Mouse (Mus musculus): ENCODE results near the gene Nhp2. TPM values are rescaled to one million over a fixed set of nuclear protein-coding genes. Genes with fewer than 3 reads are reported as not detected.
A peak's percentile ranks its signal among the peaks of the same experiment; 100 is the strongest.

Gene Nhp2
- polyA plus RNA-seq, 1 experiment from 2014 or later, result 279 TPM

GRCm38 (mm10) chr11:51645293-51645692, 25.8 kb downstream of the Nhp2 start:
- Histone ChIP-seq H3K9me3 (no peaks in the 10 kb centered on the region), H3K36me3 (replicated peaks) (peaks cover 43% of the 10 kb centered on the region), H3K4me3 (0 out of 2 replicates have a peak overlapping the region, but pooled peaks have one; percentile 1), H3K4me1 (peaks cover 55% of the 10 kb centered on the region), H3K27ac (peak overlapping the region; percentile 87), H3K27me3 (ENCODE audit: poor library complexity, severe bottlenecking) (peaks cover 27% of the 10 kb centered on the region)
- 93% methylated on average over 13 of the region's 13 CpGs for WGBS
- DNase-seq (ENCODE audit: extremely low spot score, low spot score), result no peak

- Histone ChIP-seq H3K27me3 (ENCODE audit: poor library complexity, severe bottlenecking) (peaks cover 36% of the 10 kb centered on the region), H3K36me3 (replicated peaks) (peaks cover 43% of the 10 kb centered on the region), H3K27ac (peak overlapping the region; percentile 87; the same call in 1 of the 2 replicates), H3K4me1 (peaks cover 65% of the 10 kb centered on the region), H3K9me3 (no peaks in the 10 kb centered on the region), H3K4me3 (no peak overlapping the region)
- 79% methylated on average over 7 of the region's 7 CpGs for WGBS
- no peak for DNase-seq (ENCODE audit: extremely low spot score, low spot score)
Measured at GRCm38 (mm10) chr11:51646245-51646644, 26.7 kb downstream of the Nhp2 start.

DNA sequence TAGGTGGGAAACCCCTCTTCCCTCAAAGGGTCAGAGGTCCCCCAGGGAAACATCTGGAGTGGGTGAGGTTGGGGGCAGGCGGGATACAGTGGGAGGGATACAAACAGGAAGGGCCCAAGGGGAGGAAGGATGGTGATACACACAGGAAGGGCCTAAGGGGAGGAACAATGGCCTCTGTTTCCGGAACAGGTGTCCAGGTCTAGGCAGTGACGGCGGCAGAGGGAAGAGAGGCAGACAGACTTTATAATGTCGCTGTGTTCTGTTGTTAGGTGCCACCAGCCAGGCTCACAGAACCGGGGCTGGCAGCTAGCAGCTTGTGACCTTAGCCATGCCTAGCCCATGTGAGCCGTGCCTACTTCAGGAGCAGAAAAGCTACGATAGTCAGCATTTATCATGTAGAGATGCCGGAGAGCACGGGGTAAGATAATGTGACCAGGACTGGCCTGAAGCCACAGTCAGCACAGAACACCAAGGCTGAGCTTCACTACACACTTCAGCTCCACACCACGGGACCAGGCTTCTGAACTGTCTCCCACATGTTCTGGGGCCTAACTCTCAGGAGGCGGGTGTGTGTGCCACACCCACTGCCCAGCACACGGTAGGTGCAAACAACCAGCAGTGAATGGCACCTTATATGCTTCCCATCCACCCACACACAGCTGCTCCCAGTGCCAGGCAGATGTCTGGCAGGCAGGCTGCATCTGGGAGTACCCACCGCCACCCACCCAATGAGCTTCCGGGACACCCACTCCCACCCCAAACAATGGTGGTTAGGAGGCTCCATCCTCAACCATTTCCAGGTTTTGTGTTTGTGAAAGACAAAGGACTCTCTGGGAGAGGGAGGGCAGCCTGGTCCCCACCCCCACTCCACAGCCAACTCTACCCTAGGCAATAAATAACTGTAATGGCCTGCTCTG, 27.5 kb downstream of the Nhp2 start:
- no peak for DNase-seq (ENCODE audit: extremely low spot score, low spot score)
- WGBS, result 81% methylated on average over 15 of the region's 15 CpGs

GRCm38 (mm10) chr11:51648566-51648965, 29.0 kb downstream of the Nhp2 start:
- Histone ChIP-seq H3K36me3 (replicated peaks) (peaks cover 24% of the 10 kb centered on the region), H3K27me3 (ENCODE audit: poor library complexity, severe bottlenecking) (peaks cover 41% of the 10 kb centered on the region), H3K4me1 (peaks cover 64% of the 10 kb centered on the region), H3K4me3 (peak overlapping the region; percentile 78), H3K27ac (peak overlapping the region; percentile 87), H3K9me3 (no peaks in the 10 kb centered on the region)
- WGBS, result 26% methylated on average over 3 of the region's 3 CpGs
- DNase-seq (ENCODE audit: extremely low spot score, low spot score), result peak; percentile 76

More for the DNA sequence above, 27.5 kb downstream of the Nhp2 start:
- peaks cover 67% of the 10 kb centered on the region for H3K4me1 ChIP-seq
- no peaks in the 10 kb centered on the region for H3K9me3 ChIP-seq
- peaks cover 43% of the 10 kb centered on the region for H3K27me3 ChIP-seq (ENCODE audit: poor library complexity, severe bottlenecking)
- peak overlapping the region; percentile 87 for H3K27ac ChIP-seq
- no peak overlapping the region for H3K4me3 ChIP-seq
- peaks cover 40% of the 10 kb centered on the region for H3K36me3 ChIP-seq (replicated peaks)

DNA sequence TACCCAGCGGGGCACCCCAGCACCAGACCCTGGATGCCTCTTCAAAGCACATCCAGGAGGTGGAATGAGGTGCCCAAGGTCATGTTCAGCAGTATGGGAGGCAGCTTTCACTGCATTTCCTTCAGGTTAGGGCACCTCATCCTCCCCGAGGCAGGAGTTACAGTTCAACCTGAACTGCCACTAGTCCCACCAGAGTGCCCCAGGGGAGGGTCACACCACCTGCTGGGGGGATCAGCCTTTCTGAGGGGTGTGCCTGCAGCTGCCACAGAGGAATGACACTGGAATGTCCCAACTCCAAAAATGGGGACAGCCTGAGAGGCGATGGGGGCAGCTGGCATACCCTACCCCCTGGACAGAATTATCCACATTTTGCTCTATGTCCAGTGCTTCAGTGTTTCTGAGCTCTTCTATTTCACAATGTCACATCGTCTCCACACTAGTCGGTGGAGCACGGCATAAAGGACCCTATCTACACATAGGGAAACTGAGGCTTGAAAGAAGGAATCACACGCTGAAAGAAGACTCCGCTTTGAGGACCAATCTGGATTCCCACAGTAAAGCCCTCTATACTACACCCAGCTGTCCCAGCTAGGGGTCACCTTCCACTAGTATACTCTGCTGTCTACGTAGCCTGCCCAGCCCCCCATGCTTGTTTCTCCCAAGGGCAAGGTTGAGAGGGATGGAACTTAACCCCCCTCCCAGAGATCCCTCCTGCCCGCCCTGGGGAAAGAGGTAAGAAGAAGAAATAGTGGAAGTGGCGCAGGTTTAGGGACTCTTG, 29.8 kb downstream of the Nhp2 start:
- H3K4me3 ChIP-seq, result peak overlapping the region; percentile 78
- H3K9me3 ChIP-seq, result no peaks in the 10 kb centered on the region
- H3K36me3 ChIP-seq (replicated peaks), result peaks cover 17% of the 10 kb centered on the region
- no peak for DNase-seq (ENCODE audit: extremely low spot score, low spot score)
- peaks cover 57% of the 10 kb centered on the region for H3K4me1 ChIP-seq
- peak overlapping the region; percentile 87 for H3K27ac ChIP-seq
- peaks cover 34% of the 10 kb centered on the region for H3K27me3 ChIP-seq (ENCODE audit: poor library complexity, severe bottlenecking)
- 25% methylated on average over 11 of the region's 11 CpGs for WGBS

DNA sequence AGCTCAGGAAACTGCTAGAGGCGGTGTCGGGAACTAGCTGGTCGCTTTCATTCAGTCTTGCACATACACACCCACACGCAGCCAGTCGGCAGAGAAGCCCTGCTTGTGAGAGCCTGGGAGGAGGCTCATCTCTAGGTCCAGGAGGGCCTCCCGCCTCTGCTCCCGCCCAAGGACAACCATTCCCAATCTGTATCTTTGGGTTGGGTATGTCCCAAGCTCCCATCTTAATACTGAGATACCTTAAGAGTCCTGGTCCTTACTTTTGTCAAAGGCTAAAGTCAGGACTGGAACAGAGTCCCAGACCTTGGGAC, 30.3 kb downstream of the Nhp2 start:
- H3K4me3 ChIP-seq, result peak overlapping the region; percentile 78
- H3K27me3 ChIP-seq (ENCODE audit: poor library complexity, severe bottlenecking), result peaks cover 32% of the 10 kb centered on the region
- WGBS, result 2% methylated on average over 7 of the region's 7 CpGs
- peak overlapping the region; percentile 87 for H3K27ac ChIP-seq
- no peak for DNase-seq (ENCODE audit: extremely low spot score, low spot score)
- no peaks in the 10 kb centered on the region for H3K9me3 ChIP-seq
- peaks cover 57% of the 10 kb centered on the region for H3K4me1 ChIP-seq
- H3K36me3 ChIP-seq (replicated peaks), result peaks cover 11% of the 10 kb centered on the region

- Histone ChIP-seq H3K27me3 (ENCODE audit: poor library complexity, severe bottlenecking) (peaks cover 32% of the 10 kb centered on the region), H3K36me3 (replicated peaks) (peaks cover 7% of the 10 kb centered on the region), H3K9me3 (no peaks in the 10 kb centered on the region), H3K4me3 (peak overlapping the region; percentile 78), H3K4me1 (peaks cover 55% of the 10 kb centered on the region), H3K27ac (peak overlapping the region; percentile 87)
- DNase-seq (ENCODE audit: extremely low spot score, low spot score), result no peak
- WGBS, result under 1% methylated on average over 28 of the region's 30 CpGs
Measured at GRCm38 (mm10) chr11:51650261-51650660, 30.7 kb downstream of the Nhp2 start.

DNA sequence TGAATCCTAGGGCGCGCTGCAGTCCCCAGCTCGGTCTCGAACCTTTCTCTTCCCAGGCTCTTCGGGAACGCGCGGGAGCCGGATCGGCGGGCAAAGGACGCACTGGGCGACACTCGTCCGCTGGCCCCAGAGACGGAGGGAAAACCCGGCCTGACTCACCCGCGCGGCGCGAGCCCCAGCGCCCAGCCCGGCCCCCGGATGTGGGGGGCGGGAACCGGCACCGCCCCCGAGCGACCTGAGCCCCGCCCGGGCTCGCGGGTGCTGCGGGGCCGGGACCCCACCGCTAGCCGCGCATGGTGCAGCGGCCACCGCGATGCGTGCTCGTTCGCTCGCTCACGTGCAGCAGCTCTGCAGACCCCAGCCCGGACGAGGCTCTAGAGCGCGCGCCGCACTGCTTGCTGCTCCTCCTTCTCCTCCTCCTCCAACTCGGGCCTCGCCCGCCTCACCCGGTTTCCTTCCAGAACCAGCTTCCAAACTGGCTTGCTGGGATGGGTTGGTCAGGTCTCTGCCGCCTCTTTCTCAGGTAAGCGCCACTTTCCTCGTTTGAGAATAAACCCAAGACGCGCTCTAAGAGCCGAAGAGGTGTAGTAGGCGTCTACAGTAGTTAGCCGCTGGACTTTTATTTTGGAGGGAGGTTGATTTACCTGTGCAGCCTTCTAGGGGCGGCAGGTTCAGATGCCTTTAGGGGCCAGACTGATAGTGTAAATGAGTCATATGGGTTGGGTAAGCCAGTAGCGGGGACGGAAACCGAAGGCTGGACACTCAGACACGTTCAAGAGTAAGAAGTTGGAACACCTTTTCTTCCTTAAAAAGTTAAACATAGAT, 31.4 kb downstream of the Nhp2 start, which contains the start of the genes N4bp3 and D930048N14Rik:
TSS of gene N4bp3 (minus strand) at position 152 of the 825 bp plus-strand sequence.
TSS of gene D930048N14Rik (plus strand) at position 264 of the 825 bp plus-strand sequence.
- DNase-seq (ENCODE audit: extremely low spot score, low spot score), result peak; percentile 71
- Histone ChIP-seq H3K4me1 (peaks cover 54% of the 10 kb centered on the region), H3K36me3 (replicated peaks) (peaks cover under 1% of the 10 kb centered on the region; the same call in 1 of the 2 replicates), H3K9me3 (no peaks in the 10 kb centered on the region), H3K27me3 (ENCODE audit: poor library complexity, severe bottlenecking) (peaks cover 32% of the 10 kb centered on the region), H3K4me3 (peak within 1 kb of the TSS; percentile 78), H3K27ac (peak within 1 kb of the TSS; percentile 87)
- under 1% methylated on average over 70 of the region's 70 CpGs for WGBS

DNA sequence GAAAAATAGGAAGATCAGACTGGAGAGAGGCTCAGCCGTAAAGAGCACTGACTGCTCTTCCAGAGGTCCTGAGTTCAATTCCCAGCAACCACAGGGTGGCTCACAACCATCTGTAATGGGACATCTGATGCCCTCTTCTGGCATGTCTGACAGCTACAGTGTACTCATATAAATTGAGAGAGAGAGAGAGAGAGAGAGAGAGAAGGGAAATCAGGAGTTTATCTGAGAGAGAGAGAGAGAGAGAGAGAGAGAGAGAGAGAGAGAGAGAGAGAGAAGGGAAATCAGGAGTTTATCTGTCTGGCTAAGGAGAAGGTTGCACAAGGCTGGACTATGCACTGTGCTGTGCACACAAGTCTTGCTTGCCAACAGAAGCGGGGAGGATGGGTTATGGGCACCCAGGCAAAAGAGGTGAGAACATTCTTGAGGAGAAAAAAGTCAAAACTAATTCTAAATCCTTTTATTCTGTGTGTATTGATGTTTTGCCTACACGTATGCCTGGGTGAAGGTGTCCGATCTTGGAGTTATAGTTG, 33.4 kb downstream of the Nhp2 start:
- Histone ChIP-seq H3K36me3 (replicated peaks) (no peaks in the 10 kb centered on the region), H3K27ac (no peak overlapping the region), H3K9me3 (no peaks in the 10 kb centered on the region), H3K4me1 (peaks cover 41% of the 10 kb centered on the region), H3K4me3 (no peak overlapping the region), H3K27me3 (ENCODE audit: poor library complexity, severe bottlenecking) (peaks cover 32% of the 10 kb centered on the region)
- 94% methylated on average over 4 of the region's 4 CpGs for WGBS
- no peak for DNase-seq (ENCODE audit: extremely low spot score, low spot score)

- Histone ChIP-seq H3K4me3 (no peak overlapping the region), H3K36me3 (replicated peaks) (no peaks in the 10 kb centered on the region), H3K27ac (no peak overlapping the region), H3K9me3 (no peaks in the 10 kb centered on the region), H3K4me1 (peaks cover 33% of the 10 kb centered on the region), H3K27me3 (ENCODE audit: poor library complexity, severe bottlenecking) (peaks cover 32% of the 10 kb centered on the region)
- no peak for DNase-seq (ENCODE audit: extremely low spot score, low spot score)
- WGBS, result 92% methylated on average over 6 of the region's 6 CpGs
Measured at GRCm38 (mm10) chr11:51653736-51654135, 34.2 kb downstream of the Nhp2 start.

- WGBS, result 95% methylated on average over 3 of the region's 3 CpGs
- Histone ChIP-seq H3K9me3 (no peaks in the 10 kb centered on the region), H3K36me3 (replicated peaks) (no peaks in the 10 kb centered on the region), H3K4me1 (peaks cover 21% of the 10 kb centered on the region), H3K27me3 (ENCODE audit: poor library complexity, severe bottlenecking) (peaks cover 22% of the 10 kb centered on the region), H3K27ac (no peak overlapping the region), H3K4me3 (no peak overlapping the region)
- DNase-seq (ENCODE audit: extremely low spot score, low spot score), result no peak
Measured at GRCm38 (mm10) chr11:51654891-51655290, 35.4 kb downstream of the Nhp2 start.
